Mouse (Mus musculus): ENCODE measurements around the gene H2afx.

- TF ChIP-seq ELF1 (IDR thresholded peaks at IDR 0.05; ENCODE audit: low read depth, low read length) (no peak), USF1 (IDR thresholded peaks at IDR 0.05; ENCODE audit: low read depth, low read length) (no peak), CTCF (IDR thresholded peaks at IDR 0.05 in 2 of 3, conservative IDR thresholded peaks at IDR 0.05 in 1 of 3; ENCODE audit: control insufficient read depth in 1 of 3, insufficient read depth in 1 of 3, low read depth in 2 of 3, low read length in 3 of 3, poor library complexity in 1 of 3, severe bottlenecking in 1 of 3) (no peak), MAZ (IDR thresholded peaks at IDR 0.05; ENCODE audit: low read depth, low read length) (no peak), E2F4 (IDR thresholded peaks at IDR 0.05; ENCODE audit: borderline replicate concordance, low read depth, low read length) (no peak), UBTF (IDR thresholded peaks at IDR 0.05; ENCODE audit: borderline replicate concordance, insufficient read depth, low read depth, low read length) (no peak), ZC3H11A (IDR thresholded peaks at IDR 0.05; ENCODE audit: low read depth, low read length) (no peak)
These were observed 2.5 kb downstream of the H2afx start for GRCm38 (mm10) chr9:44336964-44337363.

Data from MEL (cell line).